Mouse (Mus musculus): ENCODE data around the gene Slc38a9. TPM values are rescaled to one million over a fixed set of nuclear protein-coding genes. Genes with fewer than 3 reads are reported as not detected.

Gene Slc38a9
- total and polyA plus RNA-seq, 3 experiments = 10.8 to 14.1 TPM; not detected in 1

DNA sequence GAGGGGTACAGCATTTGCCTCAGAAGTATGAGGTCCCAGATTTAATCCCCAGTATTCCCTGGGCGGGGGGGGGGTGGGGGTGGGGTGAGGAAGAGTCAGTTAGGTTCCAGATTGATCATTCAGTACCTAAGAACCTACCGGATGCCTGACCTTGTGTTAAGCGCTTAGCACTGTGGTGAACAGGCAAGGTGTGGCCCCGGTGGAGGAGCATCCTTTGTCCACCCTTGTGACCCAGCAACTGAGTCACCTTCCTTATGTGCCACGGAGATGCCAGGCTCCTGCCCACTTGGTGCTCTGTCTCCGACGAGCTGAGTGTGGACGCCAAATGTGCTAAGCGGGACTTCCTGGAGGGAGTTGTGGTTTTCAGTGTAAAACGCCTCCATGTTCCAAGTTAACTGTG is 75.9 kb downstream of the Slc38a9 start:
- H3K4me3 ChIP-seq (ENCODE audit: control insufficient read depth in 1 of 2, insufficient read depth in 1 of 2, low read depth in 2 of 2, low read length in 2 of 2) = no peak overlapping the region
- no peaks in the 10 kb centered on the region for H3K27me3 ChIP-seq (ENCODE audit: control insufficient read depth in 1 of 2, insufficient read depth in 2 of 2, low read length in 2 of 2)
- no peaks in the 10 kb centered on the region for H3K79me2 ChIP-seq (ENCODE audit: control insufficient read depth, insufficient read depth, low read length, poor library complexity)
- no peaks in the 10 kb centered on the region for H3K4me1 ChIP-seq (ENCODE audit: control insufficient read depth in 1 of 2, insufficient read depth in 2 of 2, low read length in 2 of 2)
- TF ChIP-seq POLR2AphosphoS2 (IDR thresholded peaks at IDR 0.05; ENCODE audit: low read length) = no peak
- no peak for TF ChIP-seq RCOR1 (IDR thresholded peaks at IDR 0.05; ENCODE audit: low read depth, low read length)
- TF ChIP-seq ZC3H11A (IDR thresholded peaks at IDR 0.05; ENCODE audit: low read depth, low read length) = no peak
- TF ChIP-seq UBTF (IDR thresholded peaks at IDR 0.05; ENCODE audit: borderline replicate concordance, insufficient read depth, low read depth, low read length) = no peak
- TF ChIP-seq MYC (IDR thresholded peaks at IDR 0.05; ENCODE audit: low read depth, low read length) = no peak
- TF ChIP-seq EP300 (IDR thresholded peaks at IDR 0.05; ENCODE audit: low read depth in 1 of 2, low read length in 2 of 2) = no peak
- no peak for TF ChIP-seq CTCF (IDR thresholded peaks at IDR 0.05 in 2 of 3, conservative IDR thresholded peaks at IDR 0.05 in 1 of 3; ENCODE audit: control insufficient read depth in 1 of 3, insufficient read depth in 1 of 3, low read depth in 2 of 3, low read length in 3 of 3, poor library complexity in 1 of 3, severe bottlenecking in 1 of 3)
- no peak for TF ChIP-seq MAZ (IDR thresholded peaks at IDR 0.05; ENCODE audit: low read depth, low read length)
- TF ChIP-seq ZKSCAN1 (IDR thresholded peaks at IDR 0.05; ENCODE audit: low read depth, low read length) = no peak
- no peak for TF ChIP-seq ELF1 (IDR thresholded peaks at IDR 0.05; ENCODE audit: low read depth, low read length)
- TF ChIP-seq TCF12 (IDR thresholded peaks at IDR 0.05; ENCODE audit: low read depth, low read length) = no peak
- TF ChIP-seq GABPA (IDR thresholded peaks at IDR 0.05; ENCODE audit: low read depth, low read length) = no peak
- no peak for TF ChIP-seq NELFE (IDR thresholded peaks at IDR 0.05; ENCODE audit: low read depth, low read length)
- no peak for TF ChIP-seq SMC3 (IDR thresholded peaks at IDR 0.05; ENCODE audit: low read depth, low read length)
- H3K9me3 ChIP-seq (replicated peaks; ENCODE audit: insufficient read depth, low read length) = no peaks in the 10 kb centered on the region
- H3K36me3 ChIP-seq (ENCODE audit: control insufficient read depth in 1 of 2, insufficient read depth in 2 of 2, low read length in 2 of 2) = no peaks in the 10 kb centered on the region
- H3K27ac ChIP-seq (ENCODE audit: control insufficient read depth, low read depth, low read length) = no peak overlapping the region
- no peak overlapping the region for H3K9ac ChIP-seq (ENCODE audit: control insufficient read depth, low read depth, low read length, poor library complexity, severe bottlenecking)
- DNase-seq (ENCODE audit: low read depth, low spot score) = no peak

DNA sequence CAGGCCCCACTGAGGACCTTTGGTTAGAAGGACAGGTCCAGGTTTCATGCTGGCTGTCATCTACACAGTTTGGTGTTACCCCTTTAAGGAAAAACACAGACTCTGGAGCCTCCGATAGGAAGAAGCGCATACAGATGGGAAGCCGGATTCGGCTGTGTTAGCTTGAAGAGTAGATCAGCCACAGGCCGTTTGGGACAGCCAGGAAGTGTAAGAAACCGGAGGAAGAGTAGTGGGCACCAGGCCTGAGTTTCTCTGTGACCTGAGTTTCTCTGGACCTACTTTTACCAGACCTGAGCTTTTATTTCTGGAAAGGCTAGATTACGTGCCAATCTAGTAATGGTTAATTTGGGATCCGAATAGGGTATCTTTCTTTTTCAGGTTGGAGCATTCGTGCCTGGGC is 76.6 kb downstream of the Slc38a9 start:
- Histone ChIP-seq H3K27me3 (ENCODE audit: control insufficient read depth in 1 of 2, insufficient read depth in 2 of 2, low read length in 2 of 2) (no peaks in the 10 kb centered on the region), H3K9me3 (replicated peaks; ENCODE audit: insufficient read depth, low read length) (no peaks in the 10 kb centered on the region), H3K4me1 (ENCODE audit: control insufficient read depth in 1 of 2, insufficient read depth in 2 of 2, low read length in 2 of 2) (no peaks in the 10 kb centered on the region), H3K4me3 (ENCODE audit: control insufficient read depth in 1 of 2, insufficient read depth in 1 of 2, low read depth in 2 of 2, low read length in 2 of 2) (no peak overlapping the region), H3K36me3 (ENCODE audit: control insufficient read depth in 1 of 2, insufficient read depth in 2 of 2, low read length in 2 of 2) (no peaks in the 10 kb centered on the region), H3K79me2 (ENCODE audit: control insufficient read depth, insufficient read depth, low read length, poor library complexity) (no peaks in the 10 kb centered on the region), H3K27ac (ENCODE audit: control insufficient read depth, low read depth, low read length) (no peak overlapping the region), H3K9ac (ENCODE audit: control insufficient read depth, low read depth, low read length, poor library complexity, severe bottlenecking) (no peak overlapping the region)
- no peak for DNase-seq (ENCODE audit: low read depth, low spot score)
- TF ChIP-seq RCOR1 (IDR thresholded peaks at IDR 0.05; ENCODE audit: low read depth, low read length) (no peak), USF2 (IDR thresholded peaks at IDR 0.05; ENCODE audit: borderline replicate concordance in 1 of 2, insufficient read depth in 1 of 2, low read depth in 1 of 2, low read length in 2 of 2) (no peak), HCFC1 (IDR thresholded peaks at IDR 0.05; ENCODE audit: low read depth, low read length) (no peak), SMC3 (IDR thresholded peaks at IDR 0.05; ENCODE audit: low read depth, low read length) (no peak), E2F4 (IDR thresholded peaks at IDR 0.05; ENCODE audit: borderline replicate concordance, low read depth, low read length) (no peak), RAD21 (IDR thresholded peaks at IDR 0.05; ENCODE audit: low read depth, low read length) (no peak), BHLHE40 (IDR thresholded peaks at IDR 0.05; ENCODE audit: borderline replicate concordance, low read depth, low read length) (no peak), CTCF (IDR thresholded peaks at IDR 0.05 in 2 of 3, conservative IDR thresholded peaks at IDR 0.05 in 1 of 3; ENCODE audit: control insufficient read depth in 1 of 3, insufficient read depth in 1 of 3, low read depth in 2 of 3, low read length in 3 of 3, poor library complexity in 1 of 3, severe bottlenecking in 1 of 3) (no peak), CHD1 (IDR thresholded peaks at IDR 0.05; ENCODE audit: low read depth, low read length) (no peak), ZNF384 (IDR thresholded peaks at IDR 0.05; ENCODE audit: low read depth, low read length) (no peak), POLR2A (IDR thresholded peaks at IDR 0.05; ENCODE audit: control insufficient read depth in 1 of 2, insufficient read depth in 1 of 2, low read depth in 1 of 2, low read length in 2 of 2, poor library complexity in 1 of 2) (no peak), JUND (IDR thresholded peaks at IDR 0.05; ENCODE audit: low read depth, low read length) (no peak), ZKSCAN1 (IDR thresholded peaks at IDR 0.05; ENCODE audit: low read depth, low read length) (no peak), MXI1 (IDR thresholded peaks at IDR 0.05; ENCODE audit: low read depth, low read length) (no peak)

Measured in MEL (cell line).